Mouse (Mus musculus): ENCODE results near the gene Selenok.

The Selenok gene

DNA sequence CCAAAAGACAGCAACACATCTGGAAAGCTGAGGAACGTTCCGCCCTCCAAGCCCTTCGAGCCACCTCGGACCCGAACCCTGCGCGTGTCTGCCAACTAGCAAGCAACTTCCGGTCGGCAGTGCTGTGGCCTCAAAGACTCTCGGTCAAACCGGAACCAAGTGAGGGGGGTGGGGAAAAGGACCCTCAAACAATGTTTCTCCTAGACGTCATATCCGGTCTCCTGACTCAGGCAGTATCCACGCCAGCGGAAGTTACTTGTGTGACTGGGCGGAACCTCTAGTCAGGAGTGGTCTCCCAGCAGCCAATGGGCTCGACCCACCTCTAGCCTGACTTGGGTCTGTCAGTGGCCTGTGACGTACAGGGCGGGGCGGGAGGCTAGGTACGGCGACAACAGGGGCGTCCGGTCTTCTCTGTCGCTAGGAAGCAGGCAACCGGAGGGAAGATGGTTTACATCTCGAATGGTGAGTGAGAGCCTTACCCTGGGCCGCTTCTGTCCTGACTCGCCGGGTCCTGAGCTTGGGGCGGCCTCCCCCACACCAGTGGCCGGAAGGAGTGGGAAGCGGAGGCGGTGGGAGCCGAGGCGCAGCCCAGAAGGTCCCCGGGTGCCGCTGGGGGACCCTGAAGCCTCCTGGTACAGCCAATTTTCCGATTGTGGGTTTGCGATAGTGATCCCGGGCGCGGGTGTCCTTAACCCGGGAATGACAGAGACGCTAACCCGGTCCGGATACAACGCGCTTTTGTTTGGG, at the start of gene Selenok:
Gene Selenok (plus strand): TSS at position 234 of the 747 bp plus-strand sequence.
- peak; percentile 86 for DNase-seq (ENCODE audit: low spot score)

DNA sequence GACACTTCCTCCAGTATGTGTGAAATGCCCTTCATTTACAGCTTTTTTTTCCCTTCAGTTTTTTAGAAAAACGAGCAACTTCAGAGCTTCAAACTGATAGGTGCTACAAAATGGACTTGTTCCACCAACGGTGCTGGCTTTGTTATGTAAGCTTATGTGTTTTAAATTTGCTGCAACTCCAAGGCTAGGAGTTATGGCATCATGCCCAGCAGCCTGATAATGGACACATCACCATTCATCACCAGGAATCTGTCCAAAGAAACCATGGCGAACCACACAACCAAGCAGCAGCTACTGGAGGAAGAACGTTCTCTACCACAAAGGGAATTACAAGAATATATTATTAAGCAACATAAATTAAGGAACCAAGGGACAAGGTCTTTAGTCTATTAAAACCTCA, 39.1 kb upstream of the Selenok start:
- DNase-seq (ENCODE audit: low spot score) = no peak

DNA sequence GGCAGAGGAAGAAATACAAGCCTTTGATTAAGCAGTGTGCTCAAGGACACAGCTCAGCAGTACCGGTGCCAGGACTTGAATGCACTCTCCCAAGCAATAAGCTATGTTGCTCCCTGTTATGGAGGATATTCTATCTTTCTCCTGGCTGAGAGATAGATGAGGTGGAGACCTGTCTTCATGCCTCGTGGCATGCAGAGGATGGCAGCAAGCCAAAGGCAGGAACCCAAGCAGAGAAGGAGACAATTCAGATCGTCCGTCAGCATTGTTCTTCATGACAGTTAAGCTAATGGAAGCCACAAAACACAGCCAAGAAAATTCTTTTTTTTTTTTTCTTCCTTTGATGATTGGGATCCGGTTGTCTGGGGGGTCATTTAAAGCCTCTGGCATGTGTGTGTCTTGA, 32.6 kb upstream of the Selenok start:
- no peak for DNase-seq (ENCODE audit: low spot score)

DNA sequence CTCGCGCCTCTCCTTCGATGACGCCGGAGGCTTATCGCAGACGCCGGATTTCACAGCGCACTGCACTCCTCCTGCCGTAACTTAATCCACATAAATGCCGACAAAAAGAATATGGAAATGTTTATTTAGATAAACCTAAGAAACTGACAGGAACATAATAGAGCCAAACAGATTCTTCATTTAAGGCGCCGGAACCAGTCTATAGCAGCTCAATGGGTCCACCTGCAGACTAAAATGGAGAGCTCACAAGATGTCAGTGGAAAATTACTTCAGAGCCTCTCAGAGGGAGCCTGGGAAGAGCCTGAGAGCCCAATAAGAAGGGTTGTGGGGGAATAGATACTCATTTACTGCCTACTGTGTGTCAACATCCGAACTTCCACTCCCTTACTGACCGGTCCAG, 30.6 kb upstream of the Selenok start:
- no peak for DNase-seq (ENCODE audit: low spot score)

DNA sequence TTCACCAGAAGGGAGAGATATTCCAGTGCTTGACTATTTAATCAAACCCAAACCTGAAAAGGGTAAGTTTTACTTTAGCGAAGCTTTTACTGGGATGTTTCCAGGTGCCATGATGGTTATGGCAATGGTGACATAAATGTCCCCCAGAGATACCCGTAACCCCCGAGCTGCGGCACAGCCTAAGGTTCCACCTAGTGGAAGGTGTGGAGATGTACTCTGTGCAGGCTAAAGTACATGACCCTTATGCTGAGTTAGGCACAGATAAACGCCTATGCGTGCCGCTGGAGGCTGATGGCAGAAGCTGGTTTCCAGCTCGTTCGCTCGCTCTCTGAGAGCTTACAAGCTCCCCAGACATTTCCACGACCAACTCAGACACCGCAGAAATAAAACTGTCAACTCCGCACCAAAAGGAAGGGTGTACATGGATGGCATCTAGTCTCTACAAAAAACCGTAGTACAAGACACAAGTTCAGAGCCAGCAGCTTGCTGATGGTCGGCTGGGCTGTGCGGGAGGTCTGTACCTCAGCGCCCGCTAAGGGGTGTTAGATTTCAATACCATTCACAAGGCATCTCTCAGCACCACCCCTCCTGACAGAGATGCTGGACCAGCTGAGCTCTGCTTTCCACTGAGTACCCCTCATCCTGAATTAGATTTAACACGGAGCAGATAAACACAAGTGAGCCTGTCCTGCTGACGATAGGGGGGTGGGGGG, 28.4 kb upstream of the Selenok start:
- no peak for DNase-seq (ENCODE audit: low spot score)

DNA sequence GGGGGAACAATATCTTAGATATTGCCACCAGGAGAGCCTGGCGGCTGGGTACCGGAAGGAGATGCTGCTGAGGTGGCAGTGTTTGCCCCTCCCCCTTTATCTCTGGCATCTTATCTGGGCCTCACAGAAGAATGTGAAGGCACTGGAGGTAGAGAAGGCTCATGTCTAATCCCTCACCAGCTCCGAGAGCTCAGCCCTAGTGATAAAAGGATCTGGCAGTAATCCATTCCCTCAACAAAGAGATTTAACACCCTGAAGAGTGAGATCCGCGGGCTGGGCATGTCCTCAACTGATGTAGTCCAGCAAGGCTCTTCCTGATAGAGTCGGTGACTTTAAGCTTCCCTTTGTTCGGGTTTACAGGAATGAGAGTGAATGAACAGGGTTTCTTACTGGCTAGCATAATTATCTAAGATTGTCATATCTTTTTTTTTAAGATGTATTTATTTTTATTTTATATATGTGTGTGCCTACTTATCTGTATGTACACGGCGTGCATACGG, 27.7 kb upstream of the Selenok start:
- no peak for DNase-seq (ENCODE audit: low spot score)

DNA sequence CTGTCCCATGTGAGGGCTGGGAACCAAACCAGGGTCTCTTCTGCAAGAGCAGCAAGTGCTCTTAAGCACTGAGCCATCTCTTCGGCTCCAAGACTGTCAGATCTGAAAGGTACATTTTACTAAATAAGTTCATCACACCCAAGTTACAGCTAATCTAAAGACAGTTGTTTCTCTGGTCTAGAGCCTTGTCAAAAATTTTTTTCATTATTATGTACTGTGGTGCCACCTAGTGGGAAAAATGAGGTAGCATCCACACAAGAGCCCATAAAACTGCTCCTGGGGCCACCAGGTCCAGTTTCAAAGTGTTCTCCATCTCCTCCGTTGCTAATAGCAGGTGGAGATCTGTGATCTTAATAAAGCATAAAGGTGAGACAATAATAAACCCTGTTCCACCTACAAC, 27.2 kb upstream of the Selenok start:
- peak; percentile 27 for DNase-seq (ENCODE audit: low spot score)

DNA sequence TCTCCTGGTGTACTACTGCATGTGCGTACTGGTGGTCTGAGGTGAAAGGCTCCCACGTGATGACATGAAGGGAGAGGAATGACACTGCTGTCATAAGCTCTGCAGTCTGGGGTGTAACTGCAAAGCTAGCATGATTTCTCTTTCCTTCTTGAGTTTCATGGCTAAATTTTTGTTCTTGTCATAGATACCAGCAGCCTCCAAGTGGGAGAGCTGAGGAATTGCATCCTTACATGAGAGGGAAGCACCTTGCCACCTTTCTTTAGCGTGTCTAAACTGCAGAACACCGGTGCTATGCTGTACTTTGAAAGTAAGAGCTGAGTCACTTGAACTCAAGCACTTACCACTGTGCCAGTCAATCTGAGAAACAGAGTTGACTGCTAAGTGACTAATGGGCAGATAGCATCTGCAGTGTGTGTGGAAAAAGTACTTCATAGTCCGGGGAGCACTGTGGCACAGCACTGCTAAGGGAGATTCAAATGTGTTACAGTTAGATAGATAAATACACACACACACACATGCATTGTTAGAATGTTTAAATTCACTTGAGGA, 21.3 kb upstream of the Selenok start:
- no peak for DNase-seq (ENCODE audit: low spot score)

DNA sequence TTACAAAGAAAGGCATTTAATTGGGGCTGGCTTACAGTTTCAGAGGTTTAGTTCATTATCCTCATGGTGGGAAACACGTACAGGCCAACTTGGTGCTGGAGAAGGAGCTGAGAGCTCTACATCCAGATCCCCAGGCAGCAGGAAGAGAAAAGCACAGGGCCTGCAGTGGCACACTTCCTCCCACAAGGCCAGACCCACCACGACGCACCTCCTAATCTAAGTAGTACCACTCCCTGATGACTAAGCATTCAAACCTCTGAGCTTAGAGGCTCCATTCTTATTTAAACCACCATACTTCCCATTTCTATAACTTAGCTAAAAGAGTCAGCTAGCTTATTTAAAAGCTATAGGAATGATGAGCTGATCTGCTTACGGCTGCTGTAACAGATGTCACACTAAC, 17.3 kb upstream of the Selenok start:
- DNase-seq (ENCODE audit: low spot score) = no peak

DNA sequence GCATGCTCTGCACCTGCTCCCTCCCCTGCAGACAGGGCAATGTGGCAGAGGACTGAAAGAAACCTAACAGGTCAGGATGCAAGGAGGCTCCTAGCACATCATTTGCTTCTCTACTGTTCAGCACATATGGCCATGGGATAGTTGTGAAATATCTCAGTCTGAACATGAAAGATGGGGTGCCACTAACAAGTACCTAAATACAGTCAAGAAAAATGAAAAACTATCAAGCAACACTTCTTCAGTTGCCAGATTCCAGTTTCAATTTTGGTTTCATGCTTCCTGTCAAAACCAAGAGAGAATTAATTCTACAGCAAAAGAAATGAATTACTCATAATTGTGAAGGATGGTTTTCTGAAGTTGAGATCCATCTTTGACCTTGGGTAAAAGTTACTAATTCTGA, 10.7 kb upstream of the Selenok start:
- no peak for DNase-seq (ENCODE audit: low spot score)

DNA sequence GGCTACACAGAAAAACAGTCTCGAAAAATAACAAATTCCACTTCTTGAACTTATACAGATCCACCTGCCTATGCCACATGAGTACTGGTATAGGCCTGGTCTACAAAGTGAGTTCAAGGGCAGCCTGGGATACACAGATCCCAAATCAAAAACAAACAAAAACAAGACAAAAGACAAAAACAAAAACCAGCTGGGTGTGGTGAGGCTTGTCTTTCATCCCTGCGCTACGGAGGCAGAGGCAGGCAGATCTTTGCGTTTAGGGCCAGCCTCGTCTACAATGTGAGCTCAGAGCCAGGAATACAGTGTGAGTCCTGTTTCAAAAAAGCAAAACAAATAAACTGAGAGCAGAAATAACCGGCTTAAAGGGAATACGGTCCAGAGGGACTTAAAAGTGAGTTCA, 497 bp upstream of the Selenok start:
- DNase-seq (ENCODE audit: low spot score) = no peak

DNA sequence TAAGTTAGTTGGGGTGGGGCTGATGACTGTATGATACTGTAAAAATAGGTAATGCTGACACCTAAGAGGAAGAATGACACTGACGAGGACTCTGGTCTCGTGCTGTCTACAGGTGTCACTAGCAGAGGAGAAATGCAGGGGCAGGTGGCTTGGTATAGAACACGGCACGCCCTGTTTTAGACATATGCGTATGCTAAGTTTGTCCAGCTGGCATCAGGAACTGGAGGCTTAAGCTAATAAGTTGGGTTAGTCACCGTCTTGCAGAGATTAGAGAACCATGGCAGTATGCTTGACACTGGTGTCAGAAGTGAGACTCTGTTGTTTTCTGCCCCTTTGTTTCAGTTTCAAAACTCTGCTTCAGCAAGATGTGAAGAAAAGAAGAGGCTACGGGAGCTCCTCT, 3.3 kb downstream of the Selenok start:
- no peak for DNase-seq (ENCODE audit: low spot score)

DNA sequence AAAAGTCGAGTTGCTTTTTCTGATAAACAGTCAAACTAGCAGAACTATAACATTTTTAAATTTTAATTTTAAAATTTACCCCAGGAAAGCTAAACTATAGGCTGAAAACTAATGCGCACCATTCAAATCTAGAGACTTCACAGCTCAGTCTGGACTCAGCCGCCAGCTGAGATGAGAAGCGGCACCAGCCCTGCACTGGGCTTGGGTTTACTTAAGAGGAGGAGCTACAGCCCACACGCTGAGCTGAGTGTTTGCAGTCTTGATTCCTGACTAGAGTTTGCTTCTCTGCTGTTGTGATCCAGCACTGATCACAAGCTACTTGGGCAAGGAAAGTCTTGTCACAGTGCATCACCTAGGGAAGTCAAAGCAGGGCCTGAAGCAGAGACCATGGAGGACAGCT, 3.9 kb downstream of the Selenok start:
- no peak for DNase-seq (ENCODE audit: low spot score)

DNA sequence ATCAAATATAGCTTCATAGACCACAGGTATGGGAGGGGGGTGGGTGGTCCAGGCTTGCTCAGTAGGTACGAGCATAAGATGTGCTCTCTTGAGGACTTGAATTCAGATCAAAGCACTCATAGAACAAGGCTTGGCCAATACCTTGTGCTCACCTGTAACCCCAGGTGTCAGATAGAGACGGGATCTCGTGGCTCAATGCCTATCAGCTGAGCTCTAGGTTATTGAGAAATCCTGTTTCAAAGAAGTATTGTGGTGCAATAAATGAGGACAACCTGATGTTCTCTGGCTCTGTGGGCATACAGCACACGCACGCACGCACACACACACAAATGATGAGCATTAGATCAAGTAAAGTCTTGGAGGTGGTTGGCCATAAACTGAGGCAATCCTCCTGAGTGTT, 8.8 kb downstream of the Selenok start:
- no peak for DNase-seq (ENCODE audit: low spot score)

DNA sequence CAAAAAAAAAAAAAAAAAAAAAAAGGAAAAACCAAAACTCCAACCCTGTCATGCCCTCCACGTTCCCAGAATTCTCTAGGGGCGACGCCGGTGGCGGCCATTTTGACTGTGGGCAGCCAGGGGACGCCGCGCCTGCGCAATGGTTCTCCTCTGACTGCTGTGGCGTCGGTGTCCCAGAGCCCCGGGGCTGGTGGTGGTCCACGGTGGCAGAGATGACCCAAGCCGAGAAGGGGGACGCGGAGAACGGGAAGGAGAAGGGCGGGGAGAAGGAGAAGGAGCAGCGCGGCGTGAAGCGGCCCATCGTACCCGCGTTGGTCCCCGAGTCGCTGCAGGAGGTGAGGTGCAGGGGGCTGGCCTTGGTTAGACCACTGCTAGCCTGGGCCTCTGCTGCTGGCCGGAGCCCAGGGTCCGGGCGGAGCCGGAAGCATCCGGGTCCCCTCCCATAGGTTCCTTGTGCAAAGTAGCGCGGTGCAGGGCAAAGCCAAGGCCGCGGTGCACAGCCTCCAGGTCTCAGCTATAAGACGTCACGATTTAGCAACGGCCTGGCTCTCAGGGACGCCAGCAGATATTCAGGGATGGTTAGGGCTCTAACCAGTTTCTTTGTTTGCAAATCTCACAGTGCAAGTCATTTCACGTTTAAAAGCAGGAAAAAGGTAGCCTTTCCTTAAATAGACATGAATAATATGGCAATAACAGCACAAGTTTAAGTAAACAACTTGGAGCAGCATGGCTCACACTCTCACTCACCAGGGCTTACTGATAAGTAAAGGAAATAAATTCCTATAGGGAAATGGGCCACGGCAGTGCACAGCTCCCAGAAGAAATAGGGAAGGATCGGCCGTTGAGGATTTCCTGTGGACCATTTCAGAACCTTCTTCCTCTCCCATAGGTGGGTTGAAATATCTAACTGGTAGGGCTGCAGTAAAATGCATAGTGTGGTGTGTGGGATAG, 10.4 kb downstream of the Selenok start, which contains the start of gene Actr8:
Gene Actr8 (plus strand): TSS at position 84 of the 951 bp plus-strand sequence.
- peak; percentile 91 for DNase-seq (ENCODE audit: low spot score)

DNA sequence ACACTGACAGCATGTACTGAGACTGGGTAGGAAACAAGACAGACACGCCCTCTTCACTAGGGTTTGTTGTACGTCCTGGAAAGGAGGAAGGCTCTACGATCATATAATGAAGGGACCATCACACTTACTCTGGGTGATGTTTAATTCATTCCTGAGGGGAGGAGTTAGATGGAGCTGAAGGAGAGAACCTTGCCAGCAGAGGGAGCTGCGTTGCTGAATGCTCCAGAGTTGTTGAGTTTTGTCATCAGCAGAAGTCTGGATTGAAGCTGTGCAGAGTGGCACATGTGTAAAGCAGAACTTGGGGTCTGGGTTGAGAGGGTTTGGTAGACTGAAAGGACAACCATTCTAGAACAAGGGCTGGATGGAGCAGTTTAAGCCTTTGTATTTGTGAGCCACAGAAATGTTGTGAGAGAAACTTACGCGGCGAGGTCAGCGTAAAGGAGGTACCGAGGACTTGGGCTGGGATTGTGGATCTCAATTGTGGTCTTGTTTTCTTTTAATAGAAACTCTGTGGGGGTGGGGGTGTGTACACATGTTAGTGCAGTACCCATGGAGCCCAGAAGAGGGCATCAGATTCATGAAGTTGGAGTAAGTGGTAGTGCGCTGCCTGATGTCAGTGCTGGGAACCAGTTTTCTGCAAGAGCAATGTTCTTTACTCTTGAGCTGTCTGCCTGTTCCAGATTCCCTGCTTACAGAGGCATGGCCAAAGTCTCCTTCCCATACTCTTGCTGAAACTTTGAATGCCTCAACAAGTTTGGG, 12.5 kb downstream of the Selenok start:
- no peak for DNase-seq (ENCODE audit: low spot score)

DNA sequence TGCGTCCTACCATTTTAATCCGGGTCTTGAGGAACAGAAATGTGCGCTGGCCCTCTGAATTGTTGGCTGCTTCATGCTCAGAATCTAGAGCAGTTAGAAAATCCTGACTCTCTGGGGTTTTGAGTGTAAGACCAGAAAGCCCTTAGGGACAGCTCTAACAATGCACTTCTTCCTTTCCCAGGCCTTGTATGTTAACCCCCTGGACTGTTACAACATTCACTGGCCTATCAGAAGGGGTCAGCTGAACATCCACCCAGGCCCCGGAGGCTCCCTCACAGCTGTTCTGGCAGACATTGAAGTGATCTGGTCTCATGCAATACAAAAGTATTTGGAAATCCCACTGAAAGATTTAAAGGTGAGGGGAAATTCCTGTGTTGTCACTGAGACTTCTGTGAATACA, 18.0 kb downstream of the Selenok start:
- no peak for DNase-seq (ENCODE audit: low spot score)

DNA sequence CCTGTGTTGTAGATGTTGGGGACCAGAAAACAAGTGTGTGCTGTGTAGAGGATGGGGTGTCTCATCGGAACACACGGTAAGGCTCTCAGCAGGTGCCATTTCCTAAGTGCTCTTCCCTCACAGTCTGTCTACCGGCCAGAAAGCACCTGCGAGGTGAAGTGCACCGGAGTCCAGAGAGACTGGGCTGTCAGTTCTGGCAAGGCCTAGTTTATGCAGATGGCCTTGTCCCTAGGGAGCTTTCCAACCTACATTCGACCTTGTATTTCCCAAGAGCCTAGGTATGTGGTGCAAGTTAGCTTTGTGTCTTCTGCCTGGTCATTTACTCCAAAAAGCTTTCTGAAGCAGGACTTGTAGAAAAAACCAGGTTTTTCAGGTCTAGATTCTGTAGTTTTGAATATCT, 19.2 kb downstream of the Selenok start:
- no peak for DNase-seq (ENCODE audit: low spot score)

DNA sequence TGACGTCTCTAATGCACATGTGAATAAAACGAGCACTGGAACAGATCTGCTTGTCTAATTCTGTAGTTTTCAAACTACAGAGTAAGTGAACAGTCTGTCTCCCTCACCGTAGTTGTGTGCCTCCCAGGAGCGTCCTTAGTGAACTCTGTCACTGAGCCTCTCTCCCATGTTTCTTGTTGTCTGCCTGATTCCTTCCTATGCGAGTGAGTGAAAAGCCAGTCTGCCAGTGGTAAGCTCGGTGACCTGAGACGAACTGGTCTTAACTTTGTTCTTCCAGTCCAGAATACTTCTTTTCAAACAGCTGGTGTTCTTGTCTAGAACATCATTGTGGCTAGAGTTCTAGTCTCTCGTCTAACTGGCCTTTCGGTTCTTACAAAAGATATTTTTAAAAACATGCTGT, 19.6 kb downstream of the Selenok start:
- no peak for DNase-seq (ENCODE audit: low spot score)

DNA sequence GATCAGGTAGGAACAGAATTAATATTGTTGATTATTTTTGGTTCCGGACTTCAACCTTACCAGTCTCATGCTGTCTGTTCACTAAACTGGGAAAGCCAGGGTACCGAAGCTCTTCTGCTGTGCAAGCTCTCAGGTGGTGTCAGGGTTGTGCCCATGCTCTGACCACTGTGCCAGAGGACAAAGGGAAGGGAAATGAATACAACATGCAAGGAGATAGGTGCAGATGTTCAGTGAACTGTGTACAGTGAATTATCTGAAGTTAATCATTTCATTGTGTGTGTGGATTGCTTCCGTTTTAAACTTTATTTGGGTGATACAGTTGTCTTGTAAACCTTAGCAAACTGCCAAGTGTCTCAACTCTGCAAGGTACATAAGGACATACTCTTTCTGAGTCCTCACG, 20.2 kb downstream of the Selenok start:
- DNase-seq (ENCODE audit: low spot score) = no peak

DNA sequence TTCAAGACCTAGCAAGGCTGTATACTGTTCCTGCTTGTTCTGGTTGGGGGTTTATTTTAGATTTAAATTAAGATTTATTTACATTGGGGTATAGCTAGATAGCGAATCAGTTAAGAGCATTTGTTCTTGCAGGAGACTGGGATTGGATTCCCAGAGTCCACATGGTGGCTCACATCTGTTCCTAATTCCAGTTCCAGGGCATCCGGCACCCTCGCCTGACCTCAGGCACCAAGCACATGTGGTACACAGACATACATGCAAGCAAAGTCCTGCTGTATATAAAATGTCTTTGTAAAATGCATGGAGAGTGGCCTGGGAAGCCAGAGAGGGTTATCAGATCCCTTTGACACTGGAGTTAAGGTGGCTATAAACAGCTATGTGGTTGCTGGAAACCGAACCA, 26.9 kb downstream of the Selenok start:
- no peak for DNase-seq (ENCODE audit: low spot score)

Measured in ovary, postnatal 14 days (tissue).